ENCODE assay signal across 8 mouse cellular contexts in the genomic region with DNA sequence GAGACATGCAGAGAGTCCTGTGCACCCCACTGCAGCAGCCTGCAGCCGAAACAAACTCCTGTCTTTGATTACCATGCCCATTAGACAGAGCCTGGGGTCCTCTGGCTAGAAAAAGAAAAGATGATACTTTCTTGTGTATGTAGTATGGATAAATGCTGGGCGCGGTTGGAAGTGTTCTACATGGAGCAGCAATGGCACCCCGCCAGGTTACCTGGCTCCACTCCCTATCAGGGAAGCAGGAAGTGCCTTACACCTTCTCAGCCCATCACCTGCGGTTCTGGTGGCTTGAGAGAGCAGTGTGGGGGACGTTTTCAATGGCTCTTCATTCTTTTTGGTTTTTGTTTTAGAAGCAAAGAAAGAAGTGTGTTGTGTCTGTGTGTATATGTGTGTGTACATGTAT.
"Had no signal": no experiment of that assay in that cellular context is flagged by ENCODE, and none has a peak within 500 bp of the region (broad histone marks: within the 10 kb centered on the region; RNA-seq: fewer than 3 reads in every experiment).

No protein-coding gene starts in this region.

- DNase-seq: kidney, adult 8-10 months; layer of hippocampus, adult 9-11 months; layer of hippocampus, postnatal 36 days; lung, embryonic 14.5 days; lung, postnatal 4 days; right cerebral cortex, postnatal 14 days; thymus, adult 18-20 months; thymus, postnatal 14 days had no signal
